Mouse (Mus musculus) kidney, adult 11 months (tissue): ENCODE measurements at regions not wholly inside any gene's neighbourhood (a gene's known extent, or its start where the extent isn't known, plus 50 kb on each side); places are given as distances from the start of the nearest gene placed in this dataset.

Source experiments
- DNase-seq: peaks from one replicate; pipeline ENCODE4 v3.0.0; 2022

- no peak for DNase-seq
These were observed 206.0 kb downstream of the Zfp36l1 start for GRCm38 (mm10) chr12:79906738-79907365.

GRCm38 (mm10) chr12:79905828-79906737 lies 206.7 kb downstream of the Zfp36l1 start:
- peak; percentile 44 for DNase-seq

- no peak for DNase-seq
These were observed 207.8 kb downstream of the Zfp36l1 start for GRCm38 (mm10) chr12:79904913-79905549.

GRCm38 (mm10) chr12:79902761-79903160 lies 210.1 kb downstream of the Zfp36l1 start:
- DNase-seq, result no peak

GRCm38 (mm10) chr12:79902163-79902562 lies 210.7 kb downstream of the Zfp36l1 start:
- no peak for DNase-seq

- no peak for DNase-seq
These were observed 214.4 kb downstream of the Zfp36l1 start for GRCm38 (mm10) chr12:79898198-79898930.

- peak; percentile 58 for DNase-seq
These were observed 216.8 kb downstream of the Zfp36l1 start for GRCm38 (mm10) chr12:79895975-79896374.

GRCm38 (mm10) chr12:79895324-79895723 lies 217.5 kb downstream of the Zfp36l1 start:
- peak; percentile 30 for DNase-seq

- DNase-seq, result no peak
These were observed 219.9 kb downstream of the Zfp36l1 start for GRCm38 (mm10) chr12:79892871-79893270.

- DNase-seq, result no peak
These were observed 220.9 kb downstream of the Zfp36l1 start for GRCm38 (mm10) chr12:79891942-79892341.

GRCm38 (mm10) chr12:79890887-79891286 lies 221.9 kb downstream of the Zfp36l1 start:
- DNase-seq, result peak; percentile 69

GRCm38 (mm10) chr12:79890291-79890690 lies 222.5 kb downstream of the Zfp36l1 start:
- DNase-seq, result no peak

GRCm38 (mm10) chr12:79888812-79889211 lies 224.0 kb downstream of the Zfp36l1 start:
- DNase-seq, result no peak

GRCm38 (mm10) chr12:79888086-79888485 lies 224.7 kb downstream of the Zfp36l1 start:
- DNase-seq, result no peak

- peak; percentile 71 for DNase-seq
These were observed 225.5 kb downstream of the Zfp36l1 start for GRCm38 (mm10) chr12:79887225-79887886.

GRCm38 (mm10) chr12:79886494-79886893 lies 226.3 kb downstream of the Zfp36l1 start:
- no peak for DNase-seq

- no peak for DNase-seq
These were observed 227.5 kb downstream of the Zfp36l1 start for GRCm38 (mm10) chr12:79885286-79885685.

GRCm38 (mm10) chr12:79883651-79884050 lies 229.2 kb downstream of the Zfp36l1 start:
- no peak for DNase-seq

- DNase-seq, result no peak
These were observed 232.0 kb downstream of the Zfp36l1 start for GRCm38 (mm10) chr12:79880751-79881261.

- no peak for DNase-seq
These were observed 232.5 kb downstream of the Zfp36l1 start for GRCm38 (mm10) chr12:79880346-79880745.

- no peak for DNase-seq
These were observed 232.9 kb downstream of the Zfp36l1 start for GRCm38 (mm10) chr12:79879918-79880273.
